Mouse (Mus musculus): ENCODE results near the gene Mdc1.

The Mdc1 gene

GRCm38 (mm10) chr17:35841076-35841950 lies at the start of gene Mdc1:
TSS of gene Mdc1 (plus strand) at chr17:35841515.
- DNase-seq = peak; percentile 100

DNA sequence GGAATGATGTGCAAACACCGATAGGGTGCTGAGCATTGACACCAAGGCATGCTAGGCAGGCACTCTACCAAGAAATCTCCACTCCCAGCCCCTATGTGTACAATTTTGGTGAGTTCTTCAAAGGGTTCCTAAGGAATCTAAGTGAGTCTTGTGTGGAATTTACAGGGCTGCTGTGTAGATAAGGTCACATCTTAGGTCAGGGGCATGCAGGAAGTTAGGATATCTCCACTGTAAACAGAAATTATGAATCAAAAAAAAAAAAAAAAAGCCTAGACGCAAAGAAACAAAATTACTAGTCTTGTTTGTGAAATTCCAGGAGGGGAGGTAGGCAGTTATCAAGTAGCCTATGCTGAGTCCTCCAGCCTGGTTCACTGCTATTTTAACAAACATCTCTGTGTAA lies 48.5 kb upstream of the Mdc1 start:
- no peak for DNase-seq

- DNase-seq = no peak
Measured at GRCm38 (mm10) chr17:35795099-35795498, 46.2 kb upstream of the Mdc1 start.

DNA sequence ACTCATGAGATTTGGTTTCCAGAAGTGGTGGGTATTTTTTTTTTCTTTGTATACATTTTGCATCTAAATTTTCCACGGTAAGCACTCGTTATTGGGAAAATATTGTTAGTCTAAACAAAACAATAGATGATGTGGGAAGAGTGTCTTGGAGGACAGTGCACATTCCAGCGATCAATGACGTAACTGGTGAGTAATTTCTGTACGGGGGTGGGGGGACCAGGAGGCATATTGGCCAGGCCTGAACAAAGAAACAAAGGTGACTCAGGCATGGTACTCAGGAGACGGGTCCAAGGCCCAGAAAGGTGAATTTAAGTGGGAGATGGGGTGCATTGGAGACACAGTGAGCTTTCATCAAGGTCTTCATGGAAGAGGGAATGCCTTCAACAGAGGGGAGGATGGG lies 45.7 kb upstream of the Mdc1 start:
- DNase-seq = no peak

- no peak for DNase-seq
Measured at GRCm38 (mm10) chr17:35796835-35797234, 44.5 kb upstream of the Mdc1 start.

GRCm38 (mm10) chr17:35800905-35801304 lies 40.4 kb upstream of the Mdc1 start:
- DNase-seq = no peak

- peak; percentile 65 to 75 for DNase-seq
Measured at GRCm38 (mm10) chr17:35803020-35803419, 38.3 kb upstream of the Mdc1 start.

GRCm38 (mm10) chr17:35803858-35804399 lies 37.4 kb upstream of the Mdc1 start:
- DNase-seq = peak in 1 of 2 experiments; percentile 34

DNA sequence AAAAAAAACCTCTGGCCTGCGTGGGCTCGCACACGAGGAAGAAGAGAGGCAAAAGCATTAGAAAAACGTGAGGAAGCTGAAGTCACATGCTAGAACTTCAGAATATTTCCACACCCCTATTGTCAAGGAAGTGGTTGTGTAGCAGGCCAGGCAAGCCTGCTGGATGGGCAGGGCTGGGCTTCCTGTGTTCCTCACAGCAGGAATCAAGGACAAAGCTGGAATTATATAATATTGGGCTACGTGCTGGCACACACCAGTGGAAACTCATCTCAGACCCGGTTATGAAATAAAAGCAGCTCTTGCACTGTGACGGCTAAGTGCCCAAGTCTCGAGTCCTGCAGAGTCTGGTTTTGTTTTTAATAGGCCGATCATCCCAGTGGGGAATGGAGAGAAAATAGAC lies 33.2 kb upstream of the Mdc1 start:
- DNase-seq = peak; percentile 83 to 91

- DNase-seq = no peak
Measured at GRCm38 (mm10) chr17:35809395-35809794, 31.9 kb upstream of the Mdc1 start.

GRCm38 (mm10) chr17:35810900-35811648 lies 30.2 kb upstream of the Mdc1 start:
- DNase-seq = no peak

DNA sequence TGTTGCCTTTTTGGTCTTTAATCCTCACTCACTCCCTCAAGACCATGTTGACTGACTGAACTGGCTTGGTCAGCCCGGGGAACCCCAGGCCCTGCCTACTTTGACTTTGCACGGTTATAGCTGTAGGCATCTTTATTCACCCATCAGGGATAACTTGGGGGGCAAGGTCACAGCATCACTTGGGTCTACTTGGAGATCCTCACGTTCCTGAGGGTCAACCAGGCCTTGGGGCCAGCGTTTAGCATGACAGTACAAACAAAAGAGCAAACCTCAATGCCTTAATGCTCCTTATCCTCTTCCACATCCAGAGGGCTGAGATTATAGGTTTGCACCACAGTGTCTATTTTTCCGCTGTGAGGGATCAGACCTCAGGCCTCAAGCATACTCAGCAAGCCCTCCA lies 29.0 kb upstream of the Mdc1 start:
- no peak for DNase-seq

DNA sequence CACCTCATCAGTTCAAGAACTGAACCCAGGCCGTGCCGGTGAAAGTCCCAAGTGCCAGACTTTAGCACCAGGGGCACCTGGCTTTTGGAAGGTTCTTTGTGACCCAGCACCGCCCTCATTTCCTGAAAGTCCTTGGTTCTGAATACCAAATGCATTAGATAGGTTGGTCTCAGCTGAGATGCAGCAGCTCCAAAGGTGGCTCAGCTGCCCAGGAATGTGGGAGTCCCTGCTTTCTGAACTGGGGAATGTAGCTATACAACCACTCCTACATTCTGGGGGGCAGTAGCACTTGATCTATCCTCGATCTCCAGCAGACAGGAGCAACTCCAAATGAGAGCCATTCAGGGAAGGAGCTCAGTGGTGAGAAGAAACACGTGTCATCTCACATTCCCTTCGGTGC lies 28.6 kb upstream of the Mdc1 start:
- DNase-seq = peak in 1 of 2 experiments; percentile 46

GRCm38 (mm10) chr17:35813245-35813647 lies 28.1 kb upstream of the Mdc1 start:
- DNase-seq = peak; percentile 98 to 99

DNA sequence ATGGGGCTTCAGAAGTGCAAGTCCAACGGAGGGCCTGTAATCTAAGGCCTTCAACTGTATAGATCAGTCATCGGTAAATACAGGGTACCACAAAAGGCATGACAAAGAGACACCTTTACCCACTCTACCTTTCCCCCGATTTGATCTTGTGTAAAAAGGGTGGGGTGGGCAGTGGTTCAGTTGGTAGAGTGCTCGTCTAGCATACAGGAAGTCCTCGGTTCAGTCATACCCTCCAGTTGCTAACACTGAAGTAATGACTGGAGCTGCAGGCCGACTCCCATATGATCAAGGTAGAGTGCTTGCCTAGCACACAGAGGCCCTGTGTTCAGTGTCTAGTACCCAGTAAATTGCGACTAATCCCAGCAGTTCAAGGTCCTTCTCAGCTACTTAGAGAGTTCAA lies 27.7 kb upstream of the Mdc1 start:
- no peak for DNase-seq

DNA sequence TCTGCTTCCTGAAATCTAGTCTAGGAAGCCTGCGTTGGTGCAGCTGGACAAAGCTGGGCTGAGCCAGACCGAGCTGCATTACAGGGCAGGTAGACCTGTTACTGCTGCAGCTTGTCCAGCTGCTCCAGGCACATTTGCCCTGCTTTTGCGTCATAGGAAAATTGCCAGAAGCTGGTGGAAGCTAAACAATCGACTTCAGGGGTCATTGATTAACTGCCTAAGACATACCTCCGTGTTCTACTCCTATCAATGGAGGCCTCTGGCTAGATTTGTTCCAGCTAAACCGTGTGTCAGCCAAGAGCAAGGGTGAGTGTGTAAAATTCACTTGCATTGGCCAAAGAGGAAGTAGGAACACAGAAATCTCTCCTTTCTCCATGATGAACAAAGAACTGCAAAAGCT lies 26.6 kb upstream of the Mdc1 start:
- no peak for DNase-seq

- DNase-seq = no peak
Measured at GRCm38 (mm10) chr17:35815836-35816235, 25.5 kb upstream of the Mdc1 start.

- no peak for DNase-seq
Measured at GRCm38 (mm10) chr17:35816686-35817085, 24.6 kb upstream of the Mdc1 start.

DNA sequence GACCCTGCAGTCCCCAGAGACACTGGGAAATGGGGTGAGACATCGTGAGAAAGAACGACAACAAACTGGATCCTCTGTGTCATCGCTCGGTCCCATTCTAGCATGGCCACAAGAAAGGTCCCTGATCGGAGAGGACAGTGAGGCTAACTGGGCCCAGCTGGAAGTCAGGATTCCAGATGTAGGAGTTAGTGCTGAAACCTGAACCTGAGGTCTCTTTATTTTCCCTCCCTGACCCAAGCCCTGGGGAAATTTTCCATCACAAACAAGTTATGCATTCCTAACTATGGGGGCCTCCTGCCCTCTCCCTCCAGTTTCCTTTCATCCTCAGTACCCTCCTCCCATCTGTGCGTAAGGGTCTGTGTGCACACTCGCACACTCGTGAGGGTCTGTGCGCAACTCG lies 24.1 kb upstream of the Mdc1 start:
- DNase-seq = no peak

DNA sequence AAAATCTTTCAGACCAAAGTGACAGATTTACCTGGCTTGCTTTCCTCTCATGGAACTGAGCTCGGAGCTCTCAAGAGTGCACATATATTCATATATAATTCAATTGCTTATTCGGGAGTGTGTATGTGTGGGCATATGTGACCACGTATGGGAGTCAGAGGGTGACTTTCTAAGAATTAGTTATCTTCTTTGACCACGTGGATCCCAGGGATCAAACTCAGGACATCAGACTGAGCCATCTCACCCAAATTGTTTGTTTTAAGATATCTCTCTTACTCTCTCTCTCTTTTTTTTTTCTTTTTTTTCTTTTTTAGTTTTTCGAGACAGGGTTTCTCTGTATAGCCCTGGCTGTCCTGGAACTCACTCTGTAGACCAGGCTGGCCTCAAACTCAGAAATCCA lies 21.2 kb upstream of the Mdc1 start:
- DNase-seq = no peak

DNA sequence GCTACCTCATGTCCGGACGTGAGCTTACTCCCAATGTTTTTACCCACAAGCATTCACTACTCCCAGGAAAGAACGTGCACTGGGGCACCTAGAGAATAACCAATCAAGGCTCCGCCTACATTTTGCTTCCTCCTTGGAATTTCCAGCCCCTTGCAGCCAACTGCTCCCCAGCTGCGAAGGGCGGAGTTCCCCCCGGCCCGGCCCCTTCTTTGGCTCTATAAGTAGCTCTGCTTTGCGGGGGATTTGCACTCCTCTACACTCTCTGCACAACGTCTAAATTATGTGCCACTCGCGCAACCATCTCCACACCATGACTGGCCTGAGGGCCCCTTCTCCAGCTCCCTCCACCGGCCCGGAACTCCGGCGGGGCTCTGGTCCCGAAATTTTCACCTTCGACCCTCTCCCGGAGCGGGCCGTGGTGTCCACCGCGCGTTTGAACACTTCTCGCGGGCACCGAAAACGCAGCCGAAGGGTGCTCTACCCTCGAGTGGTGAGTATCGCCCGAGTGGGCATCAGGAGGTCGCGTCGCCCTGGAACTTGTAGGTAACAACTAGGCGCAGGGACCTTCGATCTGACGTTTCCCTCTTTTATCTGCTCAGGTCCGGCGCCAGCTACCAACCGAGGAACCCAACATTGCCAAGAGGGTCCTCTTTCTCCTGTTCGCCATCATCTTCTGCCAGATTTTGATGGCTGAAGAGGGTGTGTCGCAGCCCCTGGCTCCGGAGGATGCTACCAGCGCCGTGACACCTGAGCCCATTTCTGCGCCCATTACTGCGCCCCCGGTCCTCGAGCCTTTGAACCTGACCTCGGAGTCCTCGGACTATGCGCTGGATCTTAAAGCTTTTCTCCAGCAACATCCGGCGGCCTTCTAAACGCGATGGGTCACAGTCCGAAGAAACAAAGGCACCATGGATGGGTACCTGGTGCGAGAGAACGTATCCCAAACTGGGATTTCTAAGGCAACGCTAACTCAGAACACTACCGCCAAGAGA lies 19.6 kb upstream of the Mdc1 start, which contains the start of gene Ier3:
Gene Ier3, plus strand, starts transcription at position 246 of the 992 bp plus-strand sequence.
- DNase-seq = peak; percentile 95 to 97

GRCm38 (mm10) chr17:35822564-35822963 lies 18.8 kb upstream of the Mdc1 start:
- DNase-seq = no peak

Data from lung, adult 18-20 months (tissue).